Mouse (Mus musculus) small intestine, adult 2 months (tissue): ENCODE data around the gene Fkbp3. TPM values are rescaled to one million over a fixed set of nuclear protein-coding genes. Genes with fewer than 3 reads are reported as not detected.

ENCODE experiments used
- H3K27ac ChIP-seq: fragments of 200-500 bp; 2 replicates; pipeline ENCODE4 v1.5.1; 2012; ENCODE audit warnings: low read depth, low read length, control low read depth, inconsistent platforms; ENCODE audit not compliant: insufficient read depth
- H3K27me3 ChIP-seq: fragments of 200-500 bp; 2 replicates; pipeline ENCODE4 v1.6.1; 2012; ENCODE audit warnings: mild to moderate bottlenecking, moderate library complexity, low read length, inconsistent platforms; ENCODE audit not compliant: control insufficient read depth, insufficient read depth
- H3K36me3 ChIP-seq: fragments of 200-500 bp; 2 replicates; pipeline ENCODE4 v1.6.1; 2012; ENCODE audit warnings: mild to moderate bottlenecking, low read length, control low read depth, inconsistent platforms; ENCODE audit not compliant: control insufficient read depth, insufficient read depth
- H3K4me1 ChIP-seq: fragments of 200-500 bp; 2 replicates; pipeline ENCODE4 v1.6.1; 2012; ENCODE audit warnings: low read length, inconsistent platforms, mixed read lengths; ENCODE audit not compliant: control insufficient read depth, insufficient read depth, insufficient read length
- H3K4me3 ChIP-seq: fragments of 200-500 bp; 2 replicates; pipeline ENCODE4 v1.5.1; 2012; ENCODE audit warnings: low read depth, mild to moderate bottlenecking, control low read depth, inconsistent platforms, low read length, moderate library complexity
- CTCF ChIP-seq: fragments of 200-500 bp; IDR thresholded peaks from 2 replicates; pipeline ENCODE4 v1.5.1; 2012; ENCODE audit warnings: low read depth, mild to moderate bottlenecking, control low read depth, inconsistent platforms, low read length, moderate library complexity, mixed read lengths; ENCODE audit not compliant: insufficient replicate concordance, insufficient read length; ENCODE audit errors: extremely low read depth
- POLR2A ChIP-seq: fragments of 200-500 bp; IDR thresholded peaks from 2 replicates; pipeline ENCODE4 v1.6.1; 2012; ENCODE audit warnings: low read depth, mild to moderate bottlenecking, control low read depth, inconsistent platforms, low read length, moderate library complexity
- WGBS: fragments of 180-500 bp; shearing (Covaris S2); methylation state at CpG from one replicate; pipeline ENCODE4 v1.1.7; 2018; 5-methylcytosine and 5-hydroxymethylcytosine counted together
- polyA plus RNA-seq: library from polyadenylated mRNA; depleted of rRNA; stranded (reverse); fragments of >200 nt; gene quantifications from 2 replicates; pipeline ENCODE4 v1.2.3, GENCODE M21; 2012

The Fkbp3 gene
- polyA plus RNA-seq, 1 experiment: 4.3 TPM

GRCm38 (mm10) chr12:65065241-65065640 is 8.6 kb downstream of the Fkbp3 start:
- WGBS: 42% methylated on average over 2 of the region's 2 CpGs
- Histone ChIP-seq H3K27me3 (no peaks in the 10 kb centered on the region), H3K4me1 (no peaks in the 10 kb centered on the region), H3K27ac (peak overlapping the region; percentile 55), H3K36me3 (peaks cover 38% of the 10 kb centered on the region), H3K4me3 (no peak overlapping the region)
- TF ChIP-seq POLR2A: no peak
- no peak for TF ChIP-seq CTCF

GRCm38 (mm10) chr12:65061082-65061481 is 12.7 kb downstream of the Fkbp3 start:
- Histone ChIP-seq H3K27me3 (no peaks in the 10 kb centered on the region), H3K36me3 (peaks cover 39% of the 10 kb centered on the region), H3K4me3 (no peak overlapping the region), H3K4me1 (no peaks in the 10 kb centered on the region), H3K27ac (no peak overlapping the region)
- TF ChIP-seq POLR2A: no peak
- no peak for TF ChIP-seq CTCF

GRCm38 (mm10) chr12:65058203-65058602 is 15.6 kb downstream of the Fkbp3 start:
- no peaks in the 10 kb centered on the region for H3K27me3 ChIP-seq
- 77% methylated on average over 2 of the region's 2 CpGs for WGBS
- H3K27ac ChIP-seq: no peak overlapping the region
- no peak overlapping the region for H3K4me3 ChIP-seq
- H3K36me3 ChIP-seq: peaks cover 43% of the 10 kb centered on the region
- H3K4me1 ChIP-seq: no peaks in the 10 kb centered on the region
- TF ChIP-seq CTCF (no peak), POLR2A (no peak)

GRCm38 (mm10) chr12:65048799-65049198 is 25.0 kb downstream of the Fkbp3 start:
- TF ChIP-seq CTCF (no peak), POLR2A (no peak)
- Histone ChIP-seq H3K27me3 (no peaks in the 10 kb centered on the region), H3K36me3 (peaks cover 34% of the 10 kb centered on the region), H3K27ac (no peak overlapping the region), H3K4me3 (no peak overlapping the region), H3K4me1 (no peaks in the 10 kb centered on the region)

- no peak overlapping the region for H3K4me3 ChIP-seq
- H3K4me1 ChIP-seq: no peaks in the 10 kb centered on the region
- H3K27me3 ChIP-seq: no peaks in the 10 kb centered on the region
- TF ChIP-seq CTCF: no peak
- no peak for TF ChIP-seq POLR2A
- H3K27ac ChIP-seq: no peak overlapping the region
- WGBS: 2% methylated on average over 4 of the region's 4 CpGs
- H3K36me3 ChIP-seq: peaks cover 2% of the 10 kb centered on the region; the same call in 1 of the 2 replicates
Measured at GRCm38 (mm10) chr12:65037546-65037937, 36.3 kb downstream of the Fkbp3 start.

GRCm38 (mm10) chr12:65036892-65037545 is 36.8 kb downstream of the Fkbp3 start:
- H3K27ac ChIP-seq: no peak overlapping the region
- H3K36me3 ChIP-seq: no peaks in the 10 kb centered on the region
- H3K4me3 ChIP-seq: peak overlapping the region; percentile 99
- WGBS: 4% methylated on average over 18 of the region's 18 CpGs
- H3K27me3 ChIP-seq: no peaks in the 10 kb centered on the region
- TF ChIP-seq POLR2A (no peak), CTCF (no peak)
- no peaks in the 10 kb centered on the region for H3K4me1 ChIP-seq

GRCm38 (mm10) chr12:65036190-65036870 is 37.5 kb downstream of the Fkbp3 start, which contains the start of gene Prpf39:
Prpf39 (plus strand) TSS chr12:65036333.
- no peaks in the 10 kb centered on the region for H3K27me3 ChIP-seq
- H3K4me1 ChIP-seq: no peaks in the 10 kb centered on the region
- peak within 1 kb of the TSS; percentile 99 for H3K4me3 ChIP-seq
- TF ChIP-seq CTCF (no peak), POLR2A (peak; percentile 69; the same call in 1 of the 2 replicates)
- H3K36me3 ChIP-seq: no peaks in the 10 kb centered on the region
- WGBS: under 1% methylated on average over 65 of the region's 65 CpGs
- H3K27ac ChIP-seq: peak within 1 kb of the TSS; percentile 89
